Mouse (Mus musculus) megakaryocyte, embryonic 14.5 days (primary cell): ENCODE measurements around the gene Oprl1.

Source experiments
- FLI1 ChIP-seq: IDR thresholded peaks from 2 replicates; pipeline ENCODE4 v1.6.1; 2012; ENCODE audit warnings: low read length, inconsistent platforms, mixed read lengths
- GATA1 ChIP-seq: IDR thresholded peaks from 3 replicates; pipeline ENCODE4 v1.6.1; 2012; ENCODE audit warnings: mixed read lengths, low read length, inconsistent platforms, borderline replicate concordance

DNA sequence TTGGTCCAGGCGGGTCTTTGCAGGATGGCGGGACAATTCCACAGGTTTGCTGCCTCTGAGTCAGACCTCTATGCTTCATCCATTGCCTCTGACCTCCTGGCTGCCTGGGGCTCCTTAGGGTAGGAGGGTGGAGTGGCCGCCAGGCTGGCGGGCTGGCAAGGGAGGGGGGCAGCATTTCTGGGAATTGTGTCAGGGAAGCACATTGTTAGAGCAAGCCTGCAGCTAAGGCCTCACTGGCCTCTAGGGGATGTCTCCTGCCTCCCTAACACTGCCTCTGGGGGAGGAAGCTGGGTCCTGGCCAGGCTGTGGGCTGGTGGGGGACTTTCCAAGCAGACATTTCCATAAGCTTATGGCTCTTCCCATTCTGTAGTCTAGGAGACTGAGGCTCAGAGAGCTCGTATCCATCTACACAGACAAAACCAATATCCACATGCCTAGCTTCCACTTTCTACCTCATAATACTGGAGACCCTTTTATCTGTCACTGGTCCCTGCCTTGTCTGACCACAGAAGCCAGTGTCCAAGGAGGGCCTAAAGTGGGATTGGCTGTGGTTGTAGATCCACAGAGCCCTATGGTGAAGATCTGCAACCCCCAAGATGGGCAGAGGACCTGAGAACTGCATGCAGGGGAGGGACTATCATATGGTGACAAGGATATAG lies 37.6 kb upstream of the Oprl1 start:
- no peak for TF ChIP-seq GATA1
- no peak for TF ChIP-seq FLI1
